Mouse (Mus musculus): ENCODE results near the gene Adrm1. TPM values are rescaled to one million over a fixed set of nuclear protein-coding genes. Genes with fewer than 3 reads are reported as not detected.

Adrm1 gene
- polyA plus RNA-seq (2016; fragmentation: Nextera tagmentation; extraction: Ambion mirVana), result 278 and 297 TPM in 2 replicates

DNA sequence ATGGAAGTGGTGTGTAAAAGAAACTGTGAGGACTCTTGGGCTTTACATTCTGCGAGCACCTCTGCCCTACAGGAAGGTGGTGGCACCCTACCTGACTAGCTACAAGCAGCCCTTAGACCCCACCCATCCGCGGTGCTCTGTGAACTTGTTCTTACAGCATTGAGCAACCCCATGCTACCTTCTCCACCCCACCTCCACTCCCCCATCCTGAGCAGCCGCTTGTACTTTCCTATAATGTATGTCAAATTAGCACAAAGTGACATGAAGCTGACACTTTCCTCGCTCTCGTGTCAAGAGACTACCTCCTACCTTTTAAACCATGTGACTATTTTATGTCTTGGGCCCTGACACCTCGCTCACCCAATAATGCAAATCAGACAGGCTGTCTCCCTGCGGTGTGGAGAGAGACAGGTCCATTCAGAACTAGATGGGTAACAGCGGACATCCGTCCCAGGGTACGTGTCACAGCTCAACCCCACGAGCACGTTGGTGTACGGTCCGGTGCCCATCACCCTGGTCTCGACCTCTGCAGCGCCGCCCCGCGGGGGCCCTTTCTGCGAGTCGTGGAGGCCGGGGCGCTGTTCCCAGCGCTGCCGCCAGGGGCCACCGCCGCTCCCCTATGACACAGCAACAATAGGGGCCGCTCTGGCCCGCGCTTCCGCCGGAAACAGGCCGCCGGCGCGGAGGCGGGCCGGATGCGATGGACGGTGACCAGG lies at the start of gene Adrm1:
Adrm1 (plus strand) TSS at position 680 of the 716 bp plus-strand sequence.
- H3K36me3 ChIP-seq, result peaks cover 34% of the 10 kb centered on the region
- H3K27ac ChIP-seq, result peak within 1 kb of the TSS; percentile 97
- no peaks in the 10 kb centered on the region for H3K9me3 ChIP-seq
- 5% methylated on average over 41 of the region's 41 CpGs for WGBS
- peak within 1 kb of the TSS; percentile 95 for H3K4me3 ChIP-seq
- DNase-seq (ENCODE audit: low spot score), result peak; percentile 98
- H3K4me1 ChIP-seq (replicated peaks), result peaks cover 33% of the 10 kb centered on the region
- no peaks in the 10 kb centered on the region for H3K27me3 ChIP-seq (ENCODE audit: insufficient read depth, poor library complexity, severe bottlenecking)

DNA sequence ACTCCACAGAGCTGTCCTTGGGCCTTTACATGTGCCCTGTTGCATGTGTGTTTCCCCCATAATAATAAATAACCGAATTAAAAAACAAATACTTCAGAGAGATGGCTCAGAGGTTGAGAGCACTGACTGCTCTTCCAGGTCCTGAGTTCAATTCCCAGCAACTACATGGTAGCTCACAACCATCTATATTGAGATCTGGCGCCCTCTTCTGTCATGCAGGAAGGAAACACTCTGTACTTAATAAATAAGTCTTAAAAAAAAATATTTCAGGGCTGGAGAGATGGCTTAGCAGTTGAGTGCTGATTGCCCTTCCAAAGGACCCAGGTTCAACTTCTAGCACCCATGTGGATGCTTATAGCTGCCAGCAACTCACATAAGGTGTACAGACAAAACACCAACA lies 47.1 kb upstream of the Adrm1 start:
- 83% methylated on average over 2 of the region's 2 CpGs for WGBS
- H3K4me1 ChIP-seq (replicated peaks), result peaks cover 42% of the 10 kb centered on the region
- H3K4me3 ChIP-seq, result no peak overlapping the region
- H3K36me3 ChIP-seq, result peaks cover 15% of the 10 kb centered on the region
- no peaks in the 10 kb centered on the region for H3K9me3 ChIP-seq
- H3K27me3 ChIP-seq (ENCODE audit: insufficient read depth, poor library complexity, severe bottlenecking), result no peaks in the 10 kb centered on the region
- no peak for DNase-seq (ENCODE audit: low spot score)
- no peak overlapping the region for H3K27ac ChIP-seq

DNA sequence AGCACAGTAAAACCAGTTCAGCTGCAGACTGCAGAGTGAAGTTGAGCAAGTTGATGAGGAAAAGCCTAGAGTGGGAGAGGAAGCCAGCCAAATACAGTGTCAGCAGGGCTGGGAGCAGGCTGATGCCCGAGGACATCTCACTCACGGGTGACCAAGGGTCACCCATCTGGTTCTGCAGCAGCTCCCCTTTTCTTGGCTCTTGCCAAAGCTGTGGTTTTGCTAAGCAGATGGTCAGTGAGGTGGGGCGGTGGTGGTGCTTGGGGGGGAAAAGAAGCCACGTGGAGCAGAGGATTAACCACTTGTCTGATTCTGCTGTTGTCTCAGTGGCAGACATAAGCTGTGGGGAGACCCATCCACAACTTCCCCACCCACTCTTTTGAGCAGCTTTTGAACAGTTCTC lies 45.1 kb upstream of the Adrm1 start:
- DNase-seq (ENCODE audit: low spot score), result no peak
- Histone ChIP-seq H3K36me3 (peaks cover 15% of the 10 kb centered on the region), H3K4me1 (replicated peaks) (peaks cover 31% of the 10 kb centered on the region), H3K9me3 (no peaks in the 10 kb centered on the region), H3K27me3 (ENCODE audit: insufficient read depth, poor library complexity, severe bottlenecking) (no peaks in the 10 kb centered on the region), H3K27ac (peak overlapping the region; percentile 64), H3K4me3 (no peak overlapping the region)
- WGBS, result 24% methylated on average over 4 of the region's 4 CpGs

DNA sequence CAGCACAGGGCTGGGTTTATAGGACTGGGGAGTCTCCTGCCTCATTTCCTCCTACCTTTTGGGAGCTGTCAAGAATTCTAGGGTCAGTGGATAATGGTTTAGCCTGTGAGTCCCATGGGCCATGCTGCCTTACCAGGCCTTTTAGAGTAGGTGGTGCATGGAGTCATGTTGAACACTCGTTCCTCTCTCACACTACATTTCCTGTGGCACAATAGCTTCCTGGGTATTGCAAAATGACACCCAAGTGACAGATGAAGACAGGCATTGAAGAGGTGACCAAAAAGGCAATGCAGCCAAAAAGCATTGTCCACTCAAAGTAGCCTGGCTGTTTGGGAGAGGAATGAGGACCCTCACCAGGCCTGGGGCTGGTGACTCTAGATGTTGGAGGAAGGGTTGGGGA lies 43.6 kb upstream of the Adrm1 start:
- no peak for DNase-seq (ENCODE audit: low spot score)
- Histone ChIP-seq H3K27ac (peak overlapping the region; percentile 16; the same call in 1 of the 2 replicates), H3K36me3 (peaks cover 15% of the 10 kb centered on the region), H3K4me1 (replicated peaks) (peaks cover 31% of the 10 kb centered on the region), H3K4me3 (no peak overlapping the region), H3K27me3 (ENCODE audit: insufficient read depth, poor library complexity, severe bottlenecking) (no peaks in the 10 kb centered on the region), H3K9me3 (no peaks in the 10 kb centered on the region)
- 67% methylated on average over 1 of the region's 1 CpGs for WGBS

DNA sequence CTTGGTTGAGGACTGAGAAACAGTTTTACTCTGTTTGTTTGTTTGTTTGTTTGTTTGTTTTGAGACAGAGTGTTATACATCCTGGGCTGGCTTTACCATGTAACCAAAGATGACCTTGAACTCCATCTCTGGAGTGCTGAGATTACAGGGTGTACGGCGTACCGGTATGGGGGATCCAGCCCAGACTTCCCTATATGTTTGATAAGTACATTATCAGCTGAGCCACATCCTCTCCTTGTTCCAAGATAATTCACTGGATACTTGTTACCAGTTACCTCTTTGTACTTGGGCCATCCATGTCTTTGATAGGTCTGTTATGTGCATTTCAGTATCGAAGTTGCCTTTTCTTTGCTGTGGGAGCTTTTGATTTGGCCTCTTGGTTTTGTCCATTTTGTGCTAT lies 38.1 kb upstream of the Adrm1 start:
- no peak overlapping the region for H3K4me3 ChIP-seq
- no peaks in the 10 kb centered on the region for H3K27me3 ChIP-seq (ENCODE audit: insufficient read depth, poor library complexity, severe bottlenecking)
- H3K27ac ChIP-seq, result no peak overlapping the region
- 95% methylated on average over 4 of the region's 4 CpGs for WGBS
- no peak for DNase-seq (ENCODE audit: low spot score)
- H3K9me3 ChIP-seq, result no peaks in the 10 kb centered on the region
- no peaks in the 10 kb centered on the region for H3K4me1 ChIP-seq (replicated peaks)
- H3K36me3 ChIP-seq, result peaks cover 8% of the 10 kb centered on the region; the same call in 1 of the 2 replicates

DNA sequence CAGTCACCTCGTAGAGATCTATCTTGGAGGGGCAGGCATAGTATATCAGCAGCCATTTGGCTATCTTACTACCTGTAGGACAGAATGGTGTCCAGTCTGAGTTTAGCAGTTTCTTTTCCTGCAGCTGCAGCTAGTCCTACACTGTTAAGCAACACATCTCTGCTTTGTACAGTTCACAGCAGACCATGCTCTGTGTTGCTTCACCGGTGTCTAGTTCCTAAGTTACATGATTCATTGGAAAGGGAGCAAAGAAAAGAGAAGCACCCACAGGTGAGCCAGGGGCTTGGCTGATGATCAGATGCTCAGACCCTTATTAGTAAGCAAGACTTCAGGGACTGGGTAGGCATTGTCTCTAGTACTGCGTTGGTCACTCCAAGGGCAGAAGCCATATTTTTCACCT lies 37.4 kb upstream of the Adrm1 start:
- no peak for DNase-seq (ENCODE audit: low spot score)
- no peak overlapping the region for H3K27ac ChIP-seq
- peaks cover 15% of the 10 kb centered on the region for H3K36me3 ChIP-seq
- 92% methylated on average over 3 of the region's 3 CpGs for WGBS
- no peak overlapping the region for H3K4me3 ChIP-seq
- H3K4me1 ChIP-seq (replicated peaks), result no peaks in the 10 kb centered on the region
- H3K27me3 ChIP-seq (ENCODE audit: insufficient read depth, poor library complexity, severe bottlenecking), result no peaks in the 10 kb centered on the region
- H3K9me3 ChIP-seq, result no peaks in the 10 kb centered on the region

DNA sequence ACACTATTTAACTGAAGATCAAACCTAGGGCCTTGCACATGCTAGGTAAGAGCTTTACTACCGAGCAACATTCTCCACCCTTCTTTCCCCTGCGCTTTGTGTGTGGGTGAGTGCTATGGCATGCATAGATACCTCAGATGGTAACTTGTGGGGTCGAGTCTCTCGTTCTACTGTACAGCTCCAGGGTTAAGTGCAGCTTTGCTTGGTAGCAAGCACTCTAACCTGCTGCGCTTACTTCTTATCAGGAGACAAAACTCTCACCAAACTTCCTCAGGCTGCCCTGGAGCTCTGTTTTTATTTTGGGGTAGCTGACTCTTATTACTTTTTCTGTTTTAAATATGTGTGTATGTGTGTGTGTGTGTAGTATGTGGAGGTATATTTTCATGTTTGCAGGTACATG lies 35.9 kb upstream of the Adrm1 start:
- no peak for DNase-seq (ENCODE audit: low spot score)
- H3K4me3 ChIP-seq, result no peak overlapping the region
- 84% methylated on average over 5 of the region's 5 CpGs for WGBS

DNA sequence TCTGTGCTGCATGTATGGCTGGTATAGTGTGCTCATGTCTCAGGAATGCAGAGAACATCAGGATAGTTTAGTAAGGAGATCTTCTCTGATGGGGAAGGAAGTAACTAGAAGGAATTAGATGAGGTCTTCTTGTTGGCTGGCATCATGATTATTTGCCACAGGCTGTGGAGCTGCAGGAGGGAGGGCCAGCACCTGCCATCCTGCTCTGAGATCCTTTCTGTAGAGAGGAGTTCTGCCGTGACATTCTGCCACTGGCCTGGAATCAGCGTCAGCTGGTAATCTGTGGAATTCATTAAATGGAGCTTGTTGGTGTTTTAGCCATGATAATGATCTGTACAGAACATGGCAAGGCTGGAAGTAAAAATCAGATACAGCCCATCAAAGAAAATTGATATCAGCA lies 25.2 kb upstream of the Adrm1 start:
- 86% methylated on average over 2 of the region's 2 CpGs for WGBS
- peaks cover 86% of the 10 kb centered on the region for H3K36me3 ChIP-seq
- no peak for DNase-seq (ENCODE audit: low spot score)

More for the DNA sequence above, 35.9 kb upstream of the Adrm1 start:
- Histone ChIP-seq H3K27ac (no peak overlapping the region), H3K27me3 (ENCODE audit: insufficient read depth, poor library complexity, severe bottlenecking) (no peaks in the 10 kb centered on the region), H3K9me3 (no peaks in the 10 kb centered on the region), H3K36me3 (peaks cover 27% of the 10 kb centered on the region), H3K4me1 (replicated peaks) (no peaks in the 10 kb centered on the region)

DNA sequence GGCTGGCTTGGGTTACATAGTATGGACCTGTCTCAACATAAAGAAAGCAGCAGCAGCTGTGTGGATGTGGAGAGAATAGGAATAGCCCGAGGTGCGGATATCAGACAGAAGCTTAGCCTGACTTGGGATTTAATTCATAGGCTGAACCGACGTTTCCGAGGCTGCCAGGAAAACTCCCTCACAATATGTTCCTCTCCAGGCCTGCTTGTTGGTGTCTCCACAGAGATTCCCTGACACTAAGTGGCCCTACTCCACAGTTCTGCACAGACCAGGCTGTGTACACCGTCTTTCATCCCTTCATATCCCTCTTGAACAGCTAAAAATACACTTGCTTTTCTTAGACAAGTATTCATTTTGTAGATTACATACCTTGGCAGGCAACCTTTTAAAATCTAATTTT lies 23.9 kb upstream of the Adrm1 start:
- no peaks in the 10 kb centered on the region for H3K4me1 ChIP-seq (replicated peaks)
- WGBS, result 94% methylated on average over 6 of the region's 6 CpGs
- no peak for DNase-seq (ENCODE audit: low spot score)
- no peak overlapping the region for H3K4me3 ChIP-seq
- no peaks in the 10 kb centered on the region for H3K9me3 ChIP-seq
- no peak overlapping the region for H3K27ac ChIP-seq
- no peaks in the 10 kb centered on the region for H3K27me3 ChIP-seq (ENCODE audit: insufficient read depth, poor library complexity, severe bottlenecking)
- peaks cover 88% of the 10 kb centered on the region for H3K36me3 ChIP-seq

More for the DNA sequence above, 25.2 kb upstream of the Adrm1 start:
- no peak overlapping the region for H3K4me3 ChIP-seq
- no peaks in the 10 kb centered on the region for H3K27me3 ChIP-seq (ENCODE audit: insufficient read depth, poor library complexity, severe bottlenecking)
- no peaks in the 10 kb centered on the region for H3K4me1 ChIP-seq (replicated peaks)
- no peak overlapping the region for H3K27ac ChIP-seq
- no peaks in the 10 kb centered on the region for H3K9me3 ChIP-seq

DNA sequence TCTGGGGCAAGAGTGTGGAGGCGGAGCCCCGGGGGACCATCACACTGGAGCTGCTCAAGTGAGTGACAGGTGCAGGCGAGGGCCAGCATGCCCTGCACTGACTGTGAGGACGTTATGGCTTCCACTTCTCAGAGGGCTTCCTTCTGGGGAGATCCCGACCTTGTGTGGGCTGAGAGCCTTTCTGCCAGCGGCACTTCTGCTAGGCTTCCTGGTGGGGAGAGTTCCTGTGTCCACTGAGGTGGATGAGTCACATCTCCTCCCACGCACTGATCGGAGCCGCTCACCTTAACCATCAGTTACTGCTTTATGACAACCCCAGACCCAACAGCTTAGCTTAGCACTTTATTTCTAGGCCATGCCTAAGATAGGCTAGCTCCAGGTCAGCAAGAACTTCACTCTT lies 22.7 kb upstream of the Adrm1 start:
- WGBS, result 88% methylated on average over 9 of the region's 9 CpGs
- Histone ChIP-seq H3K27me3 (ENCODE audit: insufficient read depth, poor library complexity, severe bottlenecking) (no peaks in the 10 kb centered on the region), H3K4me3 (no peak overlapping the region), H3K27ac (no peak overlapping the region), H3K9me3 (no peaks in the 10 kb centered on the region), H3K4me1 (replicated peaks) (no peaks in the 10 kb centered on the region), H3K36me3 (peaks cover 94% of the 10 kb centered on the region)
- no peak for DNase-seq (ENCODE audit: low spot score)

DNA sequence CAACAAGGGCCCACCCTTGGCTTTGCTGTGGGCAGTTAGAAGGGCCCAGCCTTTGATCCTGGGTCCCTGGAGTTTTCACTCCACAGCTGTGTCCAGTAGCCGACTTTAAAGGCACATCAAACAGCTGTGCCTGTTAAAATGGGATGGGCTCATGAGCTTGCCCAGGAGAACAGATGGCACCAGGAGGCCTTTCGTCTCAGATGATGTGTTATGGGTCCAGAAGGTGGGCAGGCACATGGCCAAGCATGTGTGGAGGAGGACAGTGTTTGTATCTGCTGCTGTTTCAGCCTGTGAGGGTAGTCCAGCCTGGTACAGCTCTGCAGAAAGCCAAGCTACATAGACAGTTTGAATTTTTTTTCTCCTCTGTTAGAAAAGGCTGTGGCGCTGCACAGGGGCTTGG lies 16.5 kb upstream of the Adrm1 start:
- 79% methylated on average over 3 of the region's 3 CpGs for WGBS
- H3K27me3 ChIP-seq (ENCODE audit: insufficient read depth, poor library complexity, severe bottlenecking), result no peaks in the 10 kb centered on the region
- no peak overlapping the region for H3K27ac ChIP-seq
- DNase-seq (ENCODE audit: low spot score), result no peak
- H3K4me3 ChIP-seq, result no peak overlapping the region
- H3K36me3 ChIP-seq, result peaks cover 89% of the 10 kb centered on the region
- H3K4me1 ChIP-seq (replicated peaks), result no peaks in the 10 kb centered on the region
- no peaks in the 10 kb centered on the region for H3K9me3 ChIP-seq

DNA sequence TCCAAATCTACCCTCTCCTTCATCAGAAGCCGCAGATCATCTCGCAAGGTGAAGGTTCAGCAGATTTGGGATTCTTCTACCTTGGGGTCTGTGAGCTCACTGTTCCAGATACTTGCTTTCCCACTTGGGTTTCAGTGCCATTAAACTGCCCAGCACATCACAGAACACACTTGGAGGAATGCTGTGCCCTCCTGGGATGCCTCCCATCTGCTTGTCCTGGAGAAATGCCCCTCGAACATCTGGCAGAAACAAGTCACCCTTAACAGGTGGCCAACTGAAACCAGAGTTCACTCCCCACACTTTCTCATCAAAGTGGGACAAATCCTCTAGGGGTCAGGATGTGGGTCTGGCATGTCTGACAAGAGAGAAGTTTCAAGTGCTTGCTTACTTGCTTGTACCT lies 12.7 kb upstream of the Adrm1 start:
- no peak for DNase-seq (ENCODE audit: low spot score)
- Histone ChIP-seq H3K27ac (no peak overlapping the region), H3K27me3 (ENCODE audit: insufficient read depth, poor library complexity, severe bottlenecking) (no peaks in the 10 kb centered on the region), H3K36me3 (peaks cover 86% of the 10 kb centered on the region), H3K4me3 (no peak overlapping the region), H3K9me3 (no peaks in the 10 kb centered on the region), H3K4me1 (replicated peaks) (no peaks in the 10 kb centered on the region)
- WGBS, result 89% methylated on average over 3 of the region's 3 CpGs

DNA sequence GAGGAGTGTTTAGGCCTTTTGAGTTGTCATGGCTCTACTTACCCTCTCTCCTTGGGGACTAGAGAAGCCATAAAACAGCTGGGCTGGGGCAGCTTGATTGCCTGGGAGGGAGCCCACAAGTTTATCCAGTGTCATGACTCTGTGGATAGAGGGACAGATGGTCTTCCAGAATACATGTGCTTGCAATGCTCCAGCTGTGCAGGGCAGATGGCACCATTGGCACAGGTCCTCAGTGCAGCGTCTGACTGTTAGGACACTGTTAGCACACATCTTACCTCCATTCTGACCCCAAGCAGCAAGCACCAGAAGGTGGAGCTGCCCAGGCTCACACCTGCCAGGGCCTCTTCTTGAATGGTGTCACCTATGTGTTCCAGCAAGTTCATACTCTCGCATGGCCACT lies 5.4 kb upstream of the Adrm1 start:
- Histone ChIP-seq H3K27ac (no peak overlapping the region; the same call in 1 of the 2 replicates), H3K9me3 (no peaks in the 10 kb centered on the region), H3K4me3 (no peak overlapping the region), H3K27me3 (ENCODE audit: insufficient read depth, poor library complexity, severe bottlenecking) (no peaks in the 10 kb centered on the region), H3K4me1 (replicated peaks) (peaks cover 4% of the 10 kb centered on the region), H3K36me3 (peaks cover 31% of the 10 kb centered on the region)
- WGBS, result 89% methylated on average over 2 of the region's 2 CpGs
- DNase-seq (ENCODE audit: low spot score), result no peak

DNA sequence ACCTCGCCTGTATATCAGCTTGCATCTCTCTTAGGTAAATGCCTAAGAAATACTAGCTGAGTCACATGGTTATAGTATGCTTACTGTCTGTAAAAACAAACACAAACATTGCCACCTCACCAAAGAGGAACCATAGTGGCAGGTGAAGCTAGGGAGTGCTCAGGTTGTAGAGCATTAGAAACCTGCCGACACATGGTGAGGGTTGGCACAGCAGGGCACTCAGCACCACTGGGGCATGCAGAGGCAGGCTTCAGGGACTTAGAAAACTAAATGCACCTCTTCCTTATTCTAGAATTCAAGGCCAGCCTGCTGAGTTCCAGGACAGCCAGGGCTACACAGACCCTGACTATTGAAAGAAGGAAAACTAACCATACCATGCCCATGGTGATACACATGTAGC lies 4.4 kb upstream of the Adrm1 start:
- no peaks in the 10 kb centered on the region for H3K9me3 ChIP-seq
- DNase-seq (ENCODE audit: low spot score), result no peak
- H3K27me3 ChIP-seq (ENCODE audit: insufficient read depth, poor library complexity, severe bottlenecking), result no peaks in the 10 kb centered on the region
- no peak overlapping the region for H3K4me3 ChIP-seq
- peaks cover 13% of the 10 kb centered on the region for H3K4me1 ChIP-seq (replicated peaks)
- peaks cover 20% of the 10 kb centered on the region for H3K36me3 ChIP-seq
- 87% methylated on average over 2 of the region's 2 CpGs for WGBS
- H3K27ac ChIP-seq, result no peak overlapping the region
